ENCODE assay signal across 8 mouse cellular contexts in genomic region chr7:127253821-127254769, GRCm38 (mm10). TPM values are rescaled to one million over a fixed set of nuclear protein-coding genes. Genes with fewer than 3 reads are reported as not detected.
DNase-seq lines count a peak whose midpoint lies in the region; ATAC-seq and TF ChIP-seq lines count a peak whose summit lies in the region.

No protein-coding gene starts in this region.

- H3K4me2 ChIP-seq in heart, embryonic 12.5 days: peak overlapping the region; percentile 73
- peak overlapping the region; percentile 69 for H3K4me2 ChIP-seq in kidney, embryonic 16.5 days (replicated peaks; ENCODE audit: low read depth, low read length)

- H3K4me1 ChIP-seq in erythroblast, embryonic 14.5 days (ENCODE audit: control insufficient read depth): peaks cover 58% of the 10 kb centered on the region
- H3K4me1 ChIP-seq in heart, embryonic 12.5 days (replicated peaks): peaks cover 11% of the 10 kb centered on the region
- H3K4me1 ChIP-seq in kidney, embryonic 16.5 days (ENCODE audit: insufficient read depth, low read length): peaks cover 9% of the 10 kb centered on the region
- H3K4me1 ChIP-seq in liver, adult 2 months (ENCODE audit: control insufficient read depth, insufficient read depth, low read length): peaks cover 4% of the 10 kb centered on the region; the same call in 1 of the 2 replicates

- peak overlapping the region; percentile 72 for H3K4me3 ChIP-seq in erythroblast, embryonic 14.5 days (replicated peaks)
- H3K4me3 ChIP-seq in heart, embryonic 12.5 days: peak overlapping the region; percentile 55
- H3K4me3 ChIP-seq in kidney, embryonic 16.5 days (ENCODE audit: low read length): peak overlapping the region; percentile 68
- peak overlapping the region; percentile 76 for H3K4me3 ChIP-seq in liver, adult 2 months (ENCODE audit: insufficient read depth, low read depth, low read length)

- peak; percentile 30; the same call in 1 of the 2 replicates for TF ChIP-seq POLR2A in liver, adult 2 months (IDR thresholded peaks at IDR 0.05; ENCODE audit: extremely low read depth, insufficient read depth, low read length)

- peaks cover 2% of the 10 kb centered on the region; the same call in 1 of the 2 replicates for H3K9me3 ChIP-seq in erythroblast, embryonic 14.5 days (ENCODE audit: control insufficient read depth, low read length)
- no peaks in the 10 kb centered on the region for H3K9me3 ChIP-seq in heart, embryonic 12.5 days (replicated peaks)
- no peaks in the 10 kb centered on the region for H3K9me3 ChIP-seq in kidney, embryonic 16.5 days (ENCODE audit: low read length)

- peaks cover 39% of the 10 kb centered on the region for H3K36me3 ChIP-seq in erythroblast, embryonic 14.5 days (ENCODE audit: control insufficient read depth)
- peaks cover 26% of the 10 kb centered on the region for H3K36me3 ChIP-seq in heart, embryonic 12.5 days
- H3K36me3 ChIP-seq in kidney, embryonic 16.5 days (ENCODE audit: insufficient read depth, low read length): peaks cover 38% of the 10 kb centered on the region
- H3K36me3 ChIP-seq in liver, adult 2 months (ENCODE audit: control insufficient read depth, insufficient read depth, low read length): no peaks in the 10 kb centered on the region

- H3K79me2 ChIP-seq in liver, adult 2 months (ENCODE audit: control insufficient read depth, insufficient read depth, low read length): no peaks in the 10 kb centered on the region

- H3K9ac ChIP-seq in heart, embryonic 12.5 days: peak overlapping the region; percentile 76
- peak overlapping the region; percentile 86 for H3K9ac ChIP-seq in kidney, embryonic 16.5 days (replicated peaks; ENCODE audit: low read length)
- H3K9ac ChIP-seq in liver, adult 2 months (ENCODE audit: low read depth, low read length): peak overlapping the region; percentile 85

- peak overlapping the region; percentile 71 for H3K27ac ChIP-seq in heart, embryonic 12.5 days (ENCODE audit: poor library complexity, severe bottlenecking)
- H3K27ac ChIP-seq in kidney, embryonic 16.5 days (ENCODE audit: low read length): peak overlapping the region; percentile 93
- peak overlapping the region; percentile 57 for H3K27ac ChIP-seq in liver, adult 2 months (replicated peaks; ENCODE audit: insufficient read depth, low read depth, low read length)

- no peaks in the 10 kb centered on the region for H3K27me3 ChIP-seq in erythroblast, embryonic 14.5 days (ENCODE audit: control insufficient read depth)
- H3K27me3 ChIP-seq in heart, embryonic 12.5 days (replicated peaks): no peaks in the 10 kb centered on the region
- no peaks in the 10 kb centered on the region for H3K27me3 ChIP-seq in kidney, embryonic 16.5 days (ENCODE audit: insufficient read depth, low read length)
- no peaks in the 10 kb centered on the region for H3K27me3 ChIP-seq in liver, adult 2 months (ENCODE audit: control insufficient read depth, insufficient read depth, low read length)

- WGBS in heart, embryonic 12.5 days: under 1% methylated on average over 136 of the region's 136 CpGs
- WGBS in kidney, embryonic 16.5 days: under 1% methylated on average over 135 of the region's 136 CpGs
- WGBS in liver, adult 2 months: under 1% methylated on average over 136 of the region's 136 CpGs

- ATAC-seq in heart, embryonic 12.5 days (ENCODE audit: insufficient number of reproducible peaks, low FRiP score): peak; percentile 92
- ATAC-seq in kidney, embryonic 16.5 days (ENCODE audit: low FRiP score, low TSS enrichment): peak; percentile 94
- ATAC-seq in monocyte, adult 5-6 weeks (replicated peaks; ENCODE audit: insufficient number of reproducible peaks, low FRiP score, low TSS enrichment, poor library complexity, severe bottlenecking): peak; percentile 77

- TF ChIP-seq CTCF in liver, adult 2 months (IDR thresholded peaks at IDR 0.05; ENCODE audit: low read depth, low read length): 0 out of 2 replicates have a peak, but pooled peaks have one; percentile 1

- DNase-seq in CD4-positive helper T cell, adult 2 months (ENCODE audit: low read depth, low spot score): peak; percentile 99
- DNase-seq in brain, embryonic 18.5 days (ENCODE audit: low read depth, low spot score): peak; percentile 95
- peak; percentile 86 for DNase-seq in liver, adult 2 months (ENCODE audit: extremely low read depth, low read depth, low spot score)
- peak; percentile 95 to 96 for DNase-seq in spleen, postnatal 36 days (ENCODE audit: low spot score in 2 of 2)

RNA-seq across cellular contexts. Expression of gene Dctpp1, which starts 6.4 kb away (rescaled TPM):
- 9.7 and 14.1 TPM in 2 replicates for polyA plus RNA-seq in erythroblast, embryonic 14.5 days (2012)
- 162 and 163 TPM in 2 replicates for polyA plus RNA-seq in heart, embryonic 12.5 days (2016; fragmentation: Nextera tagmentation; extraction: Ambion mirVana)
- 196 and 200 TPM in 2 replicates for polyA plus RNA-seq in kidney, embryonic 16.5 days (2015; fragmentation: Nextera tagmentation; extraction: Ambion mirVana)
- total RNA-seq in liver, adult 2 months (2014; rRNA removed): 61.5 and 70.2 TPM in 2 replicates
- 70.7 and 73.4 TPM in 2 replicates for polyA plus RNA-seq in liver, adult 2 months (2012; rRNA removed)
- 9.6 to 13.3 TPM (median 9.9 TPM) in 3 replicates for total RNA-seq in monocyte, adult 5-6 weeks (2017)

RNA-seq across cellular contexts. Expression of gene Zfp771, which starts 10.0 kb away (rescaled TPM):
- 4.0 and 4.8 TPM in 2 replicates for polyA plus RNA-seq in erythroblast, embryonic 14.5 days (2012)
- 32.7 and 34.4 TPM in 2 replicates for polyA plus RNA-seq in heart, embryonic 12.5 days (2016; fragmentation: Nextera tagmentation; extraction: Ambion mirVana)
- 60.5 and 64.3 TPM in 2 replicates for polyA plus RNA-seq in kidney, embryonic 16.5 days (2015; fragmentation: Nextera tagmentation; extraction: Ambion mirVana)
- 19.6 and 30.1 TPM in 2 replicates for total RNA-seq in liver, adult 2 months (2014; rRNA removed)
- polyA plus RNA-seq in liver, adult 2 months (2012; rRNA removed): 52.8 and 57.7 TPM in 2 replicates
- 0.57 to 3.9 TPM (median 2.9 TPM) in 3 replicates for total RNA-seq in monocyte, adult 5-6 weeks (2017)

RNA-seq across cellular contexts. Expression of gene Sephs2, which starts 19.8 kb away (rescaled TPM):
- polyA plus RNA-seq in erythroblast, embryonic 14.5 days (2012): 1.4 and 1.5 TPM in 2 replicates
- polyA plus RNA-seq in heart, embryonic 12.5 days (2016; fragmentation: Nextera tagmentation; extraction: Ambion mirVana): 86.4 and 87.2 TPM in 2 replicates
- 105 and 108 TPM in 2 replicates for polyA plus RNA-seq in kidney, embryonic 16.5 days (2015; fragmentation: Nextera tagmentation; extraction: Ambion mirVana)
- total RNA-seq in liver, adult 2 months (2014; rRNA removed): 939 and 948 TPM in 2 replicates
- 388 and 524 TPM in 2 replicates for polyA plus RNA-seq in liver, adult 2 months (2012; rRNA removed)
- total RNA-seq in monocyte, adult 5-6 weeks (2017): 139 to 200 TPM (median 191 TPM) in 3 replicates

RNA-seq across cellular contexts. Expression of gene Sept1, which starts 21.2 kb away (rescaled TPM):
- polyA plus RNA-seq in erythroblast, embryonic 14.5 days (2012): 26.0 and 36.2 TPM in 2 replicates
- 22.1 and 28.2 TPM in 2 replicates for polyA plus RNA-seq in heart, embryonic 12.5 days (2016; fragmentation: Nextera tagmentation; extraction: Ambion mirVana)
- 18.6 and 26.6 TPM in 2 replicates for polyA plus RNA-seq in kidney, embryonic 16.5 days (2015; fragmentation: Nextera tagmentation; extraction: Ambion mirVana)
- total RNA-seq in liver, adult 2 months (2014; rRNA removed): 1.4 and 1.5 TPM in 2 replicates
- 3.5 and 4.0 TPM in 2 replicates for polyA plus RNA-seq in liver, adult 2 months (2012; rRNA removed)
- 117 to 359 TPM (median 130 TPM) in 3 replicates for total RNA-seq in monocyte, adult 5-6 weeks (2017)

RNA-seq across cellular contexts. Expression of gene Zfp553, which starts 21.2 kb away (rescaled TPM):
- polyA plus RNA-seq in erythroblast, embryonic 14.5 days (2012): 0.26 and 0.33 TPM in 2 replicates
- polyA plus RNA-seq in heart, embryonic 12.5 days (2016; fragmentation: Nextera tagmentation; extraction: Ambion mirVana): 23.8 and 25.3 TPM in 2 replicates
- 45.2 and 46.0 TPM in 2 replicates for polyA plus RNA-seq in kidney, embryonic 16.5 days (2015; fragmentation: Nextera tagmentation; extraction: Ambion mirVana)
- total RNA-seq in liver, adult 2 months (2014; rRNA removed): 2.3 and 2.9 TPM in 2 replicates
- 3.5 and 4.5 TPM in 2 replicates for polyA plus RNA-seq in liver, adult 2 months (2012; rRNA removed)
- total RNA-seq in monocyte, adult 5-6 weeks (2017): 3.9 to 9.8 TPM (median 5.7 TPM) in 3 replicates

Comparison
In these comparisons a context has a peak if more than half of its experiments do, and no peak if none do; other contexts are left out.
1. Peak in every context shown above with its lines: DNase-seq, ATAC-seq, H3K4me3 ChIP-seq and H3K27ac ChIP-seq.
2. RNA of gene Sephs2, which starts 19.8 kb away (polyA plus RNA-seq): 388 to 524 TPM in liver, adult 2 months, 105 to 108 TPM in kidney, embryonic 16.5 days and 86.4 to 87.2 TPM in heart, embryonic 12.5 days; 1.4 to 1.5 TPM in erythroblast, embryonic 14.5 days; every median in the first group is over 10 times any median in the second.